Mouse (Mus musculus) limb, embryonic 10.5 days (tissue): Measurements from ENCODE around the gene Cnnm2. TPM values are rescaled to one million over a fixed set of nuclear protein-coding genes. Genes with fewer than 3 reads are reported as not detected.

Experiments
- DNase-seq: peaks from one replicate; pipeline ENCODE4 v3.0.0-alpha.2; 2017; ENCODE audit warnings: low spot score
- H3K27ac ChIP-seq: fragments of 300-500 bp; sonication (generic); 2 replicates; pipeline ENCODE4 v1.5.1; 2016; ENCODE audit warnings: mild to moderate bottlenecking
- H3K27me3 ChIP-seq: fragments of 300-500 bp; sonication (generic); 2 replicates; pipeline ENCODE4 v1.6.1; 2016; ENCODE audit warnings: low read depth, mild to moderate bottlenecking; ENCODE audit not compliant: poor library complexity, severe bottlenecking
- H3K36me3 ChIP-seq: fragments of 300-500 bp; sonication (generic); 2 replicates; pipeline ENCODE4 v1.6.1; 2016; ENCODE audit warnings: mild to moderate bottlenecking, moderate library complexity
- H3K4me1 ChIP-seq: fragments of 300-500 bp; sonication (generic); 2 replicates; pipeline ENCODE4 v1.6.1; 2016
- H3K4me3 ChIP-seq: fragments of 300-500 bp; sonication (generic); 2 replicates; pipeline ENCODE4 v1.5.1; 2016; ENCODE audit warnings: mild to moderate bottlenecking, moderate library complexity
- H3K9me3 ChIP-seq: fragments of 300-500 bp; sonication (generic); replicated peaks from 2 replicates; pipeline ENCODE4 v1.6.1; 2016; ENCODE audit warnings: mild to moderate bottlenecking
- WGBS: fragments of 180-500 bp; shearing (Covaris S2); methylation state at CpG from one replicate; pipeline ENCODE4 v1.1.7; 2016; 5-methylcytosine and 5-hydroxymethylcytosine counted together
- polyA plus RNA-seq: library from polyadenylated mRNA; unstranded; fragments of >200 nt; fragmentation: Nextera tagmentation; extraction: Ambion mirVana; gene quantifications from 2 replicates; pipeline ENCODE4 v1.2.1, GENCODE M21; 2016

Gene Cnnm2
- polyA plus RNA-seq, 1 experiment from 2014 or later = 1.6 TPM

DNA sequence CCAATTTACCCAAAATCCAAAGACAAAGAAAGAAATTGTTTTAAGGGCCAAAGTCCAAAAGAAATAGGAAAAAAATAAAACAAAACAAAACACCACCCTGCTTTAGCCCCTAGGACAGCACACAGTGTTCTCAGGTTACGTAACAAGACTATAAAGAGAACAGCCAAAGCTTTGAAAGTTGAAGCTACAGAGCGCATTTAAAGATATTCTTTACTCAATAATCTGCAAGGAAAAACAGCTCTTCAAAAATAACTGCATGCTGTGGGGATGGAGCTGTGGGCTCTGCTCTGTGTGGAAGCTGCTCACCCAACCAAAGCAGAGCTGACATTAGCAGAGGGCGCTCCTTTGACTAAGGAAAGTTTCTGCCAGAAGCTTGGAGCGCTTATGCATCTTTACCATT, 147.6 kb downstream of the Cnnm2 start:
- WGBS = 74% methylated on average over 4 of the region's 4 CpGs
- H3K27ac ChIP-seq = no peak overlapping the region
- H3K4me1 ChIP-seq = peaks cover 9% of the 10 kb centered on the region
- H3K36me3 ChIP-seq = peaks cover 9% of the 10 kb centered on the region
- DNase-seq = no peak
- no peak overlapping the region for H3K4me3 ChIP-seq
- no peaks in the 10 kb centered on the region for H3K9me3 ChIP-seq
- H3K27me3 ChIP-seq = no peaks in the 10 kb centered on the region

- Histone ChIP-seq H3K4me3 (no peak overlapping the region), H3K36me3 (peaks cover 14% of the 10 kb centered on the region), H3K27me3 (no peaks in the 10 kb centered on the region), H3K4me1 (peaks cover 9% of the 10 kb centered on the region), H3K9me3 (no peaks in the 10 kb centered on the region), H3K27ac (no peak overlapping the region)
- WGBS = 95% methylated on average over 3 of the region's 3 CpGs
- DNase-seq = no peak
Observed at GRCm38 (mm10) chr19:46911492-46911891, 150.1 kb downstream of the Cnnm2 start.

DNA sequence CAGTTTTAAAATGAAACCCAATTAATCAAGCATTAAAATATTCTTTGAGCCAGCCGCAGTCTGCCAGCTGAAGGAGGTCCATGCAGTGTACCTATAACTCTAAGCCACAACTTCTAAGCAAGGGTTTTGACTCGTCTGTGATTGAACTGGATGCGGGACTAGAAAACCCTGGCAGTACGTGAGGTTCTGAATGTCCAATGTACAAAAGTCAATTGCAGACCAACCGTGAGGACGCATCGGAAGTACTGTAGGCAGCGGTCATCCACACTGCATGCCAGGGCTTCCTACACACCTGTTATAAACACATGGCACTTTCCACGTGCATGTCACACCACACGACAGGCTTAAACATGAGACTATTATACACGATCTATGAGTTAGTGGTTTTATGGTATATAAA, 152.2 kb downstream of the Cnnm2 start:
- H3K36me3 ChIP-seq = peaks cover 14% of the 10 kb centered on the region
- H3K4me1 ChIP-seq = peaks cover 8% of the 10 kb centered on the region
- no peak overlapping the region for H3K4me3 ChIP-seq
- DNase-seq = no peak
- no peaks in the 10 kb centered on the region for H3K27me3 ChIP-seq
- WGBS = 94% methylated on average over 11 of the region's 11 CpGs
- no peak overlapping the region for H3K27ac ChIP-seq
- no peaks in the 10 kb centered on the region for H3K9me3 ChIP-seq

- Histone ChIP-seq H3K9me3 (no peaks in the 10 kb centered on the region), H3K27ac (no peak overlapping the region), H3K27me3 (no peaks in the 10 kb centered on the region), H3K4me3 (no peak overlapping the region), H3K36me3 (peaks cover 15% of the 10 kb centered on the region), H3K4me1 (no peaks in the 10 kb centered on the region)
- no peak for DNase-seq
- 75% methylated on average over 9 of the region's 9 CpGs for WGBS
Observed at GRCm38 (mm10) chr19:46915406-46916080, 154.1 kb downstream of the Cnnm2 start.

- no peak overlapping the region for H3K4me3 ChIP-seq
- H3K27ac ChIP-seq = no peak overlapping the region
- H3K9me3 ChIP-seq = no peaks in the 10 kb centered on the region
- H3K27me3 ChIP-seq = no peaks in the 10 kb centered on the region
- peaks cover 13% of the 10 kb centered on the region for H3K36me3 ChIP-seq
- no peaks in the 10 kb centered on the region for H3K4me1 ChIP-seq
- WGBS = 88% methylated on average over 6 of the region's 6 CpGs
- DNase-seq = no peak
Observed at GRCm38 (mm10) chr19:46920571-46920970, 159.2 kb downstream of the Cnnm2 start.

DNA sequence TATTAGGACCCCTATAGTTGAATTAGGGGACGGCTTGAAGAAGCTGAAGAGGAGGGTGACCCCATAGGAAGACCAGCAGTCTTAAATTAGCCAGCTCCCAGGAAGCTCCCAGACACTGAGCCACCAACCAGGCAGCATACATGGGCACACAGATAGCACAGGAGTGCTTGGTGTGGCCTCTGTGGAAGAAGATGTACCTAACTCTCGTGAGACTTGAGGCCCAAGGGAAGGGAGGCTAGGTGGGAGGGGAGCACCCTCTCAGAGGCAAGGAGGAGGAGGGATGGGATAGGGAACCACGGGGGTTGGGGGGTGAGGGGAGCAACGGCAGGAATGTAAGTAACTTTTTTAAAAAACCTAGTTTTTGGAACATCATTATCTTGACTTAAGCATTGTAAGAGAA, 165.0 kb downstream of the Cnnm2 start:
- Histone ChIP-seq H3K36me3 (no peaks in the 10 kb centered on the region), H3K4me3 (no peak overlapping the region), H3K4me1 (no peaks in the 10 kb centered on the region), H3K27me3 (no peaks in the 10 kb centered on the region), H3K27ac (no peak overlapping the region), H3K9me3 (no peaks in the 10 kb centered on the region)
- 72% methylated on average over 4 of the region's 4 CpGs for WGBS
- DNase-seq = no peak

DNA sequence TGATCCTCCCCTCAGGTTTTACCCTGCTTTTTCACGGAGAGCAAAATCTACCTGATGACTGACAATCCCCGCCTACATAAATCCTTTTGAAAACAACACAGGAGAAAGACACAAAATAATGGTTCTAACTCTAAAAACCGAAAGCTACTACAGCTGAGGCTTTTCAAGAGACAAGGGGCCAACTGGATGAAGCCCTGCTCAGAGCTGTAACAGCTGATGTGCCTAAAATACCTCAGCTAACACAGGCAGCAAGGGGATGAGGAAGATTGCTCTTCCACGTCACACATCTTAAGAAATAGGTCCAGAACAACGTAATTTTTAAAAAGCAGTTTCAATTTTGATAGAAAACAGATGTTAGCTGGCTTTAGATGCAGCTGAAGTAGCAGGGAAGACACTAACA, 165.6 kb downstream of the Cnnm2 start:
- Histone ChIP-seq H3K9me3 (no peaks in the 10 kb centered on the region), H3K4me1 (no peaks in the 10 kb centered on the region), H3K36me3 (no peaks in the 10 kb centered on the region), H3K27me3 (no peaks in the 10 kb centered on the region), H3K4me3 (no peak overlapping the region), H3K27ac (no peak overlapping the region)
- DNase-seq = no peak
- 67% methylated on average over 5 of the region's 5 CpGs for WGBS

- Histone ChIP-seq H3K27me3 (no peaks in the 10 kb centered on the region), H3K4me3 (no peak overlapping the region), H3K4me1 (no peaks in the 10 kb centered on the region), H3K9me3 (no peaks in the 10 kb centered on the region), H3K36me3 (no peaks in the 10 kb centered on the region), H3K27ac (no peak overlapping the region)
- DNase-seq = no peak
- WGBS = 79% methylated on average over 4 of the region's 4 CpGs
Observed at GRCm38 (mm10) chr19:46928136-46928535, 166.7 kb downstream of the Cnnm2 start.

DNA sequence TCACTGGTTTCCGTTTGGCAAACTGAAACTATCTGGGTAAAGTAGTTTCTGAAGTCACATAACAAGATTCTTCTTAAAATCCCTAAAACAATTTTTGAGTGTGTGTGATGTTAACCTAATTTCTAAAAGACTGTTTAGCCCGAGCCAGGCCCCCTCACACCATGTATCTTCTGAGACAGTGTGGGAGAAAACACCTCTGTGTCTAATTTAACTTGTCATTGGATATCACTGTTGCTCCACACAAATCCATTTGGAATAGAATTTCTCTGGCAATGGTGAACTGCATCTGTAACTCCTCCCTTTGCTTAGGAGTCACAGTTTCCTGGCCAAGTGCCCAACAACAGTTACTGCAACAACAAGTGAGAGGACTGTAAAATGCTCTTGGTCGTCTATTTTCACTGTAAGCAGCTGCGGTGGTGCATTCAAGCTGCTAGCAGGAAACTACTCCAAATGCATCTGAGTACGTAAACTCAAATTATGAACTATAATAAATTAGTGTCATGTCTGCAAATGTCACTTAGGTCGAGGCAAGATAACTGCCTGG, 167.7 kb downstream of the Cnnm2 start:
- H3K36me3 ChIP-seq = no peaks in the 10 kb centered on the region
- no peaks in the 10 kb centered on the region for H3K4me1 ChIP-seq
- DNase-seq = no peak
- no peak overlapping the region for H3K27ac ChIP-seq
- 71% methylated on average over 6 of the region's 6 CpGs for WGBS
- H3K4me3 ChIP-seq = no peak overlapping the region
- H3K27me3 ChIP-seq = no peaks in the 10 kb centered on the region
- H3K9me3 ChIP-seq = no peaks in the 10 kb centered on the region

Other genes with a start within 250 kb of the Cnnm2 start
- 164 and 173 TPM in 2 replicates for gene Arl3, start 188.4 kb upstream of the Cnnm2 start, polyA plus RNA-seq
- gene Sfxn2, start 188.2 kb upstream of the Cnnm2 start, polyA plus RNA-seq = 19.0 and 21.7 TPM in 2 replicates
- 49.8 and 52.3 TPM in 2 replicates for gene Wbp1l, start 162.5 kb upstream of the Cnnm2 start, polyA plus RNA-seq
- gene Cyp17a1, start 88.4 kb upstream of the Cnnm2 start, polyA plus RNA-seq = not detected in 2 replicates
- 11.0 and 12.7 TPM in 2 replicates for gene Borcs7, start 71.7 kb upstream of the Cnnm2 start, polyA plus RNA-seq
- 29.7 and 31.4 TPM in 2 replicates for gene As3mt, start 54.1 kb upstream of the Cnnm2 start, polyA plus RNA-seq